Mouse (Mus musculus) neutrophil, adult 83 days (primary cell): ENCODE results near the gene Yipf1. TPM values are rescaled to one million over a fixed set of nuclear protein-coding genes. Genes with fewer than 3 reads are reported as not detected.

ENCODE experiments used
- total RNA-seq, 2 experiments: library from RNA; stranded (reverse); gene quantifications; one replicate each; pipeline ENCODE4 v1.2.4; 2023

Gene Yipf1
- total RNA-seq: 10 to 100 TPM; 45.7 to 50.4 TPM

GRCm38 (mm10) chr4:107313690-107314478 is at the start of gene Yipf1:
Yipf1 (plus strand) TSS chr4:107314363.

GRCm38 (mm10) chr4:107306966-107307365 is 7.2 kb upstream of the Yipf1 start, which contains the start of gene Dio1:
Dio1 (minus strand) TSS chr4:107307169.

GRCm38 (mm10) chr4:107367567-107368314 is 53.6 kb downstream of the Yipf1 start, which contains the start of gene Ndc1:
Ndc1 (plus strand) TSS chr4:107367784.

Other genes starting within 250 kb of the Yipf1 start
- gene Mrpl37, start 247.5 kb upstream of the Yipf1 start, total RNA-seq: 10 to 100 TPM; 25.0 to 25.5 TPM
- gene Cyb5rl, start 247.4 kb upstream of the Yipf1 start, total RNA-seq: 1 to 10 TPM; 2.5 to 3.8 TPM
- gene Cdcp2, start 217.5 kb upstream of the Yipf1 start, total RNA-seq: not detected
- 100 to 1,000 TPM; 141 to 153 TPM for gene Tmem59, start 136.0 kb upstream of the Yipf1 start, total RNA-seq
- 10 to 100 TPM; 31.1 to 36.2 TPM for gene Tceanc2, start 135.2 kb upstream of the Yipf1 start, total RNA-seq
- gene Ldlrad1, start 105.2 kb upstream of the Yipf1 start, total RNA-seq: under 1 TPM in 1 of 2 experiments, not detected in 1; 0.53 TPM
- gene Lrrc42, start 60.8 kb upstream of the Yipf1 start, total RNA-seq: 10 to 100 TPM; 10.8 to 12.3 TPM
- gene Hspb11, start 60.8 kb upstream of the Yipf1 start, total RNA-seq: 1 to 10 TPM; 7.4 to 9.5 TPM
- not detected for gene Dio1, start 7.2 kb upstream of the Yipf1 start, total RNA-seq
- 10 to 100 TPM; 17.4 to 18.2 TPM for gene Ndc1, start 53.4 kb downstream of the Yipf1 start, total RNA-seq
- under 1 TPM; 0.11 to 0.13 TPM for gene Glis1, start 120.2 kb downstream of the Yipf1 start, total RNA-seq